Mouse (Mus musculus) kidney, embryonic 15.5 days (tissue): ENCODE measurements at regions not wholly inside any gene's neighbourhood (a gene's known extent, or its start where the extent isn't known, plus 50 kb on each side); places are given as distances from the start of the nearest gene placed in this dataset.

Experiments used
- ATAC-seq: fragments of 200-750 bp; cut with Nextera tagmentation; replicated peaks from 2 replicates; pipeline ENCODE4 v1.8.0; 2017; ENCODE audit warnings: moderate TSS enrichment; ENCODE audit not compliant: low FRiP score
- H3K27ac ChIP-seq: fragments of 300-500 bp; sonication (generic); 2 replicates; pipeline ENCODE4 v1.5.1; 2015; ENCODE audit warnings: mild to moderate bottlenecking, inconsistent platforms
- H3K27me3 ChIP-seq: fragments of 300-500 bp; sonication (generic); 2 replicates; pipeline ENCODE4 v1.6.1; 2015; ENCODE audit warnings: inconsistent platforms
- H3K36me3 ChIP-seq: fragments of 300-500 bp; sonication (generic); 2 replicates; pipeline ENCODE4 v1.6.1; 2015; ENCODE audit warnings: inconsistent platforms
- H3K4me1 ChIP-seq: fragments of 300-500 bp; sonication (generic); 2 replicates; pipeline ENCODE4 v1.6.1; 2015; ENCODE audit warnings: inconsistent platforms
- H3K4me2 ChIP-seq: fragments of 300-500 bp; sonication (generic); 2 replicates; pipeline ENCODE4 v1.6.1; 2015; ENCODE audit warnings: moderate library complexity, mild to moderate bottlenecking, inconsistent platforms
- H3K4me3 ChIP-seq: fragments of 300-500 bp; sonication (generic); replicated peaks from 2 replicates; pipeline ENCODE4 v1.5.1; 2015; ENCODE audit warnings: mild to moderate bottlenecking, inconsistent platforms
- H3K9ac ChIP-seq: fragments of 300-500 bp; sonication (generic); 2 replicates; pipeline ENCODE4 v1.6.1; 2015; ENCODE audit warnings: mild to moderate bottlenecking, inconsistent platforms
- H3K9me3 ChIP-seq: fragments of 300-500 bp; sonication (generic); replicated peaks from 2 replicates; pipeline ENCODE4 v1.6.1; 2016; ENCODE audit warnings: inconsistent platforms
- WGBS: fragments of 180-500 bp; shearing (Covaris S2); methylation state at CpG from one replicate; pipeline ENCODE4 v1.1.7; 2015; ENCODE audit warnings: mixed read lengths; 5-methylcytosine and 5-hydroxymethylcytosine counted together

DNA sequence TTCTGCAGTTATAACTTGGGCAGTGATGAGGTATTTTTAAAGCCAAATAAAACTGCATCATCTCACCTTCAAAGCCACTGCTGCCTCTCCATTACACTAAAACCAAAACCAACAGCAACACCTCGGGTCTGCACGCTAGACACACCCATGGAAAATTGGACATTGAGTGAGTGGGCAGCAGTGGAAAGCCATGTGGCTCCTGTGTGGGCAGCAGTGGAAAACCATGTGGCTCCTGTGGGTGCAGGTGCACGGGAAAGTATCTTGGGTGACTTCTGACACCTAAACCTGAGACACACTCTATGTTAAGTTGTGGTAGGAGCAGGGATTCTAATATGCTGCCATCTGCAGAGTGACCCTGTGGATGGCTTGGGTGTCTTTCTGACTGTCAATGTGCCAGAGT, 245.3 kb downstream of the Tle4 start:
- Histone ChIP-seq H3K4me1 (no peaks in the 10 kb centered on the region), H3K4me2 (no peak overlapping the region), H3K4me3 (no peak overlapping the region), H3K9me3 (no peaks in the 10 kb centered on the region), H3K27ac (no peak overlapping the region), H3K36me3 (no peaks in the 10 kb centered on the region), H3K9ac (no peak overlapping the region), H3K27me3 (no peaks in the 10 kb centered on the region)
- 80% methylated on average over 3 of the region's 3 CpGs for WGBS
- ATAC-seq = no peak

DNA sequence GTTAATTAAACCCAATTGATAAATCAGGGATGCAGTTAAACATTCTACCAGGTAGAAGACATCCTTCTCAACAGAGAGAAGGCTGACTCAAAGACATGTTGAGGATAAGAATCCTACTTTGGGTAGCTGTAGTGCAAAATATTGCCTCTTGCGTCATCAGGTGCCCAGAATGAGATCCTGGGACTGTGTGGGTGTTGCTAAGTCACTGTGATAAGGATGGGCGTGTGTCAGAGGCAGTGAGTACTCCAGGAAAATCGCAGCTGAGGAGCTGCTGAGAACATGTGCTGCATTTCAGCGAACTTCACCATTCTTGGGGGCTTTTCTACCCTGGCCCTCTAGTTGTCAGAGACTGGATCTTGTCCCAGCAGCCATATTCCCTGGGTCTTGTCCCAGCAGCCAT, 244.7 kb downstream of the Tle4 start:
- Histone ChIP-seq H3K4me1 (no peaks in the 10 kb centered on the region), H3K4me3 (no peak overlapping the region), H3K27me3 (no peaks in the 10 kb centered on the region), H3K9me3 (no peaks in the 10 kb centered on the region), H3K4me2 (no peak overlapping the region), H3K9ac (no peak overlapping the region), H3K36me3 (no peaks in the 10 kb centered on the region), H3K27ac (no peak overlapping the region)
- WGBS = 93% methylated on average over 4 of the region's 4 CpGs
- ATAC-seq = no peak

DNA sequence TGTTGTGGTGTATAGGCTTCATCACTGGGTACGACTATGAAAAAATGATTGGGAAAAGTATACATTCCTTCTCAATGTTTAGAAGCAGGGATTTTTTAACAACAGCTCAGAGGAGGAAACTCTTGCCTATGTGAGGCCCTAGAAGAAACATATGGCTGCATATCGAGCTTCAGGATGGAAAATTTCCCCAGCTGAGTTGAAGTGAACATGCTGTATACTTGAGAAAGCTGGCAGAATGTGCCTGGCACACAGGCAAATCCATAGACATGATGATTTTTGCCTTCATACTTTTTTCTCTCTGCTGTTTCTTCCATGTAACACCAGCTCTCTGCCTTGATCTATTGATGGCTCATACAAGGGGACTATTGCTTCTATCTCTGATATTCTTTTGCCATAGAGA, 242.7 kb downstream of the Tle4 start:
- Histone ChIP-seq H3K9ac (no peak overlapping the region), H3K27ac (no peak overlapping the region), H3K27me3 (no peaks in the 10 kb centered on the region), H3K4me1 (no peaks in the 10 kb centered on the region), H3K4me3 (no peak overlapping the region), H3K9me3 (no peaks in the 10 kb centered on the region), H3K36me3 (no peaks in the 10 kb centered on the region), H3K4me2 (no peak overlapping the region)
- no peak for ATAC-seq
- WGBS = 83% methylated on average over 2 of the region's 2 CpGs

DNA sequence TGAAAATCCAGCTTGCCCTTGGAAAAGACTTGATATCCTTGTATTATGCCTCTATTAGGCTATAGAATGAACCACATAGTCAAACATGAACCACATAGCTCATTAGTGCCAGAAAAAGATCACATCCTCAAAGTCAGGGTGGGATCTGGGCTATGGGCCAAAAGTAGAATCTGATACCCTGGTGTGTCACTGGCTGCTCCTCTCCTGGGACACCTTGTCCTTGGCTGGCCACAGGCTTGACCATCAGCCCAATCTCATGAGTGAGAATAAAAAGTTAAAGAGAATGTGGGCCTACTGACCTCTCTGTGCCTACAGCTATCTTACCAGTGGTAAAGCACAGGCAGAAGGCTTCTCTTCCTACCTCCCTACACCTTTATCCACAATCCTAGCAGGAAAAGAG, 241.9 kb downstream of the Tle4 start:
- no peak overlapping the region for H3K9ac ChIP-seq
- H3K36me3 ChIP-seq = no peaks in the 10 kb centered on the region
- no peaks in the 10 kb centered on the region for H3K9me3 ChIP-seq
- no peak overlapping the region for H3K27ac ChIP-seq
- no peak overlapping the region for H3K4me3 ChIP-seq
- H3K4me2 ChIP-seq = no peak overlapping the region
- no peaks in the 10 kb centered on the region for H3K4me1 ChIP-seq
- no peak for ATAC-seq
- H3K27me3 ChIP-seq = no peaks in the 10 kb centered on the region

DNA sequence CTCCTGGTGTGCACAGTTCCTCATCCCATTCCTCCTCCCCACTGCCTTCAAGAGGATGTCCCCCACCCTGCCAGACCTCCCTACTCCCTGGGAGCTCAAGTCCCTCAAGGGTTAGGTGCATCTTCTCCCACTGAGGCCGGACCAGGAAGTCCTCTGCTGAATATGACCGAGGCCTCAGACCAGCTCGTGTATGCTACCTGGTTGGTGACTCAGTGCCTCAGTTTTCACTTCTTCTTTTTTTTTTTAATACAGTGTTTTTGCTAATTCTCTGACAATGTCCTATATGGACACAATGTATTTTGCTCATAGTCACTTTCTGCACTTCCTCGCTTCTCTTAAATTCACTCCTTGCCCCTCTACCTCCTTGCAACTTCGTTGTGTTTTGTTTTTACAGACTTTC, 237.2 kb downstream of the Tle4 start:
- Histone ChIP-seq H3K4me2 (no peak overlapping the region), H3K27me3 (no peaks in the 10 kb centered on the region), H3K27ac (no peak overlapping the region), H3K4me1 (no peaks in the 10 kb centered on the region), H3K36me3 (no peaks in the 10 kb centered on the region), H3K9ac (no peak overlapping the region), H3K9me3 (no peaks in the 10 kb centered on the region), H3K4me3 (no peak overlapping the region)
- ATAC-seq = no peak
- WGBS = 85% methylated on average over 5 of the region's 5 CpGs

DNA sequence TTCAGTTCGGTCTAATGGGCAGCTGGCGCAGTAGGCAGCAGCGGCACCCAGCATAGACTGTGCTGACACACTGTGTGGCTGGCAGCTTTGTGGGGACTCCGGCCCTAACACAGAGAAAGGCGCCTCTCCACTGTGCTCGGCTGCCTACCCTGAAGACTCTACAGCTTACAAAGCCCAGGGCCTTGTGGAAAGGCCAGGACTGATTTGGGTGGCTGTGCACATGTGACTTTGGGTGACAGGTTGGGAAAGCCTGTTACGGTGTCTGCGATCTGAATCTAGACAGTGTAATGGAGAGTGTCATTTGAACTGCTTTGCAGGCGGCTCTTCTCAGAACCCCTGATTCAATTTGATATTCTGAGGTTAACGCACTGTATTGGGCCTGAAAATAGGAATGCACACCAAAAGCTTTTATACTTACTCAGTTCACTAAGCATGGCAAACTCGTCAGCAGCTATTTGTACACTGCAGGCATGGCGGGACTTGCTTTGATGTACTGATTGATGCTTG, 228.7 kb downstream of the Tle4 start:
- ATAC-seq = peak; percentile 83
- Histone ChIP-seq H3K9ac (no peak overlapping the region), H3K9me3 (no peaks in the 10 kb centered on the region), H3K4me2 (peak overlapping the region; percentile 3; the same call in 1 of the 2 replicates), H3K36me3 (no peaks in the 10 kb centered on the region), H3K4me1 (peaks cover 19% of the 10 kb centered on the region), H3K4me3 (no peak overlapping the region), H3K27ac (no peak overlapping the region), H3K27me3 (no peaks in the 10 kb centered on the region)
- WGBS = 53% methylated on average over 12 of the region's 12 CpGs

DNA sequence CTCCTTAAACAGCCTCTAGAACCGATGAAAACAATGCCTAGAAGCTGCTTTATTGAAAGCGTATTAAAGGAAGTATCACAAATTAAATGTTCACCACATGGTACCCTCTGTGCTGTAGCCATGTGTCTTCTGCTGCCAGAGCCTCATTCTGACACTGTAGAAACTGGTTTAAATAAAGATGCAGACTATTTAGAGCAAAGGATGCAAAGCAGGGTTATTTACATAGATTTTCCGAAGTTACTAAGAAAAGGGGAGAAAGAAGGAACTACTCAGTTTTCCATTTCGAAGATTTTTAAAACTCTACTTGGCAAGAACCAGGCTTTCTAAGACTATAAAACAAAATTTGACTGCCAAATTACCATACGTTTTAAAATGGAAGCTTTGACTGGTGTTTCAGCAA, 226.5 kb downstream of the Tle4 start:
- Histone ChIP-seq H3K27me3 (no peaks in the 10 kb centered on the region), H3K27ac (no peak overlapping the region), H3K4me2 (no peak overlapping the region), H3K9me3 (no peaks in the 10 kb centered on the region), H3K36me3 (no peaks in the 10 kb centered on the region), H3K4me3 (no peak overlapping the region), H3K4me1 (peaks cover 19% of the 10 kb centered on the region), H3K9ac (no peak overlapping the region)
- 85% methylated on average over 5 of the region's 5 CpGs for WGBS
- ATAC-seq = no peak

DNA sequence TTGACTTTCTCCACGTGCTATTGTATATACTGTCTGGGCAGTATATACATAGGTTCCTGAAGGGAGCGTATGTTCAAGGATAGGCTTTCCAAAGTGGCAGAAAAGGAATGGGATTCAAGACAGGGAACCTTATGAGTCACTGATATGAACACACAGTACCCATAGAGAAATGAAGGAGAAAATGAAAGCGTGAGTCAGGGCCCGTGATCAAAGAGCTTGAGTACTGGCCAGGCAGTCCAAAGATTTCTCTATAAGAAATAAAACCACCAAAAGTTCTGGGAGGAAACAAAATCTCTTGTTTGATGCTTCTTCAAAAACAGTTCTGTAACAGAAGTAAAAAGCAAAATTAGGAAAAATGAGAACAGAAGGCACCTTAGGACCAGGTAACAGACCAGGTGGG, 223.9 kb downstream of the Tle4 start:
- Histone ChIP-seq H3K36me3 (no peaks in the 10 kb centered on the region), H3K27ac (no peak overlapping the region), H3K9ac (no peak overlapping the region), H3K4me3 (no peak overlapping the region), H3K9me3 (no peaks in the 10 kb centered on the region), H3K4me1 (peaks cover 15% of the 10 kb centered on the region), H3K27me3 (no peaks in the 10 kb centered on the region), H3K4me2 (no peak overlapping the region)
- ATAC-seq = no peak
- 88% methylated on average over 4 of the region's 4 CpGs for WGBS

DNA sequence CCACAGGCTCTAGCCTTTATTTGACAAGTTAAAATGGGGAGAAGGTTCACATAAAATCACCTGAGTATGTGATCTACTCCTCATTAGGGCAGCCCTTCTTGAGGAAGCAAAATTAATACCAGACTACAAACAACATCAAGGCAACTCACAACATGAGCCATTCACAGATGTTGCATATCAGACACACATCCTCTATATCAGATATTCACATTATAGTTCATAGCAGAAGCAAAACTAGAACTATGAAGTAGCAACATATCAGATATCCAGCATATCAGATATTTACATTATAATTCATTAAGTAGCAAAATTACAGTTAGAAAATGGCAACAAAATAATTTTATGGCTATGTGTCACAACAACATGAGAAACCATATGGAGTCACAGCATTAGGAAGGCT, 217.0 kb downstream of the Tle4 start:
- no peak overlapping the region for H3K4me3 ChIP-seq
- H3K4me2 ChIP-seq = no peak overlapping the region
- 0 out of 2 replicates have a peak, but pooled peaks cover 1% of the 10 kb centered on the region for H3K27me3 ChIP-seq
- no peaks in the 10 kb centered on the region for H3K36me3 ChIP-seq
- no peaks in the 10 kb centered on the region for H3K4me1 ChIP-seq
- no peak overlapping the region for H3K9ac ChIP-seq
- ATAC-seq = no peak
- no peaks in the 10 kb centered on the region for H3K9me3 ChIP-seq
- H3K27ac ChIP-seq = no peak overlapping the region

DNA sequence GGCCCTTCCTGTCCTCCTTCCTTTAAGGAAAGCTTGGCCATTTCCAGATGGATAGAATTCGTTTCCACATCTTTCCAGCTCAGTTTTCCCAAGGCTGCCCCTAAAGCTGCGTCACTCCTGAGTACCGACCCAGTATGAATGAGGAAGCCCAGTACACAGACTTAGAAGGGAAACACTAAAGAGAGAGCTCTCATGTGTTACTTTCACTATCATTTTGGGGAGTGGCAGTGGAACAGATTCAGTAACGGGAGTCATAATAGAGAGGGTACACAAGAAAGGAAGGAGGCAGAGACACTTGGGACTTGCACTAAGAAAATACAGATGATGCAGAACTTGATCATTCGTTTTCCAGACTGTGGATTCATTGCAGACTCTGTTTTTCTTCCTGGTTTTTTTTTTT, 210.1 kb downstream of the Tle4 start:
- H3K27me3 ChIP-seq = 0 out of 2 replicates have a peak, but pooled peaks cover 3% of the 10 kb centered on the region
- H3K4me2 ChIP-seq = no peak overlapping the region
- no peak for ATAC-seq
- WGBS = 75% methylated on average over 5 of the region's 5 CpGs
- H3K4me1 ChIP-seq = no peaks in the 10 kb centered on the region
- H3K27ac ChIP-seq = no peak overlapping the region
- H3K9ac ChIP-seq = no peak overlapping the region
- H3K9me3 ChIP-seq = no peaks in the 10 kb centered on the region
- H3K4me3 ChIP-seq = no peak overlapping the region
- no peaks in the 10 kb centered on the region for H3K36me3 ChIP-seq

DNA sequence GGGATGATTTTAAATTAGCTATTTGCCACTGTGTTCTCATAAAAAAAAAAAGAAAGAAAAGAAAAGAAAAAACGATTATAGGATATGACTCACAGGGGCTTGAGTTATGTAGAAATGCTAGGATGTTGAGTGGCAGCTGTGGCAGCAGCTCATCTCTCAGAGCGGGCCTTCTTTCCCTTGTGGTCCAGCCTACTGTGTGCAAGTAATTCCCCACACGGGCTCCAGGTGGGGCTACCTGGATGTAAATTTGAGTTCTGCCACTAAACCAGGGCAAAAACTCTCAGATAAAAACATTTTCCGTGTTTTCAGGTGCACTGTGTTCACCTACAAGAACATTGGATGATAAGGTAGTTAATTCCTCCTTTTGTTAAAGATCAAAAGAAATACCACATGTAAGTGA, 209.3 kb downstream of the Tle4 start:
- H3K36me3 ChIP-seq = no peaks in the 10 kb centered on the region
- no peak overlapping the region for H3K27ac ChIP-seq
- no peaks in the 10 kb centered on the region for H3K9me3 ChIP-seq
- H3K4me2 ChIP-seq = no peak overlapping the region
- no peak for ATAC-seq
- no peaks in the 10 kb centered on the region for H3K4me1 ChIP-seq
- no peak overlapping the region for H3K4me3 ChIP-seq
- H3K9ac ChIP-seq = no peak overlapping the region
- WGBS = 50% methylated on average over 4 of the region's 4 CpGs
- 0 out of 2 replicates have a peak, but pooled peaks cover 3% of the 10 kb centered on the region for H3K27me3 ChIP-seq

DNA sequence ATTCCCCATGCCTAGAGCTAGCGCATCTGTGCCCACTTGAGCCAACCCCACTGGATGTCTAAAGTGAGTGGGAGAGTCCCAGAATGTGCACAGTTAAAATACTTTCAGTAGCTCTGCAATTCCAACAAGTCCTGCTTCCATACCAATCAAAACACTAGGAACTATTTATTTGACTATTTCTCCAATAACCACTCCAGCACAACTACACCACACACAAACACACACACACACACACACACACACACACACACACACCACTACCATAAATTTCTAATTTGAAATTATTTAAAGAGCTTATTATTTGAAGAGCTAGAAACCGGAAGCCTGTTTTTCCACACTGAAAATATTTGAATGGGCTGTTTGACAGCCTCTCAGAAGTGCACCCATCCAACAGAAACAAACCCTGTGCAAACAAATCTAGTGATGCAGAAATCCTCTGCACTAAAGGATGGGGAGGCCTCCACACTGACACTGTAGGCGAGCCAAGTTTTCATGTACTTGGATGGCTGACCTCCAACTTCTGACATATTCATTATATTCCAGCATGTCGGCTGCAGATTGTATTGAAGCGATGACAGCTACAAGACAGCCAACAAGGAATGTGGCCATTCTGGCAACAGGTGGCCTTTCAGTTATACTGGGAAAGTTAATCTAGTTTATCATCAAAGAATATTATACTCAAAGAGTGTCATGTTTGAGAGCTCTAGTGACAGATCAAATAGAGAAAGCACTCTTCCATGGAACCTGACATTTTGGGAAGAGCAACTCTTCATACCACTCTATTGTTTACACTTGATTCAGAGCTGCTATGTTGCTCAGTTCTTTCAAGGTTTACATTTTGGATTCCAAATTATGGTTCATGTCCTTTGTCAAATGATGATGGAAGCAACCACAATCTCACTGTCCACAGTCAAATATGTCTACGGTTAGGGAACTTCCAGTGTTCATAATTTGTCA, 207.7 kb downstream of the Tle4 start:
- H3K4me3 ChIP-seq = no peak overlapping the region
- H3K36me3 ChIP-seq = no peaks in the 10 kb centered on the region
- H3K9me3 ChIP-seq = no peaks in the 10 kb centered on the region
- WGBS = 55% methylated on average over 6 of the region's 6 CpGs
- H3K4me1 ChIP-seq = no peaks in the 10 kb centered on the region
- H3K27ac ChIP-seq = no peak overlapping the region
- H3K4me2 ChIP-seq = no peak overlapping the region
- H3K9ac ChIP-seq = no peak overlapping the region
- H3K27me3 ChIP-seq = 0 out of 2 replicates have a peak, but pooled peaks cover 3% of the 10 kb centered on the region
- ATAC-seq = no peak; the same call in 1 of the 2 replicates
